Mouse (Mus musculus) urinary bladder, postnatal 14 days (tissue): ENCODE data around the gene Ecel1.

ENCODE experiments used
- DNase-seq: peaks from one replicate; pipeline ENCODE4 v3.0.0; 2021; ENCODE audit warnings: low spot score

Ecel1 gene

DNA sequence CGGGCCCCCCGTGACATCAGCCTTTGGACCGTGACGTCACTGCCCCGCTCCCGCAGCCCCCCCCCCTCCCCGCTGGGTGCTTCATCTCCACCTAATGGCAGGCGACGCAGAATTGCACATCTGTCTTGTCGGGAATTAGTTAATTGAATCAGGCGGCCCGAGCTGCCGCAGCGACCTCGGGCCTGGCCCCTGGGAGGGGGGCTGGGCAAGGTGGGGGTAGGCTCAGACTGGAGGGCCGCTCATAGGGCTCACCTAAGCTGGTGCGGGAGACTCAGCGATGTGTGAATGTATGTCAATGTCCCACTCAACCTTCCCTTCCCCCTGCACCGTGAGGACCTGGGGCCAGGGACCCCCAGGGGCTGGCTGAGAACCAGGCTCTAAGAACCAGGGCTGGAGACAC is 14.1 kb upstream of the Ecel1 start:
- DNase-seq: no peak

DNA sequence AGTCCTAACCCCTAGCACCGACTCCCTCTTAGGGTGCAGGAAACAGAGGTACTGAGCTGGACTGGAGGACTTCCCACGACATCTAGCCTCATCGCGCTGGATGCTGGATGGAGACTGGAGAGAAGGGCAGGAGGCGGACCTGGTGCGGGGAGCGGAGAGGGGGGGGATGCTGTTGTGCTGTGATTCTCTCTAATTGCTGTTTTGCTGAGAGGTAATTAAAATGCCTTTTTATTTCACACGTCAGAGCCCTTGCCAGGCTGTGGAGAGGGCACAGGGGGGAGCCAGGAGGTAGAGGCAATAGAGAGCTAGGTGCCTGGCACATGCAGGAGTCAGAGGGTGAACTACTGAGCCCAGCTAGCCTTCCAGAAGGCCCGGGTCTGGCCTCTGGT is 8.5 kb upstream of the Ecel1 start:
- DNase-seq: no peak

DNA sequence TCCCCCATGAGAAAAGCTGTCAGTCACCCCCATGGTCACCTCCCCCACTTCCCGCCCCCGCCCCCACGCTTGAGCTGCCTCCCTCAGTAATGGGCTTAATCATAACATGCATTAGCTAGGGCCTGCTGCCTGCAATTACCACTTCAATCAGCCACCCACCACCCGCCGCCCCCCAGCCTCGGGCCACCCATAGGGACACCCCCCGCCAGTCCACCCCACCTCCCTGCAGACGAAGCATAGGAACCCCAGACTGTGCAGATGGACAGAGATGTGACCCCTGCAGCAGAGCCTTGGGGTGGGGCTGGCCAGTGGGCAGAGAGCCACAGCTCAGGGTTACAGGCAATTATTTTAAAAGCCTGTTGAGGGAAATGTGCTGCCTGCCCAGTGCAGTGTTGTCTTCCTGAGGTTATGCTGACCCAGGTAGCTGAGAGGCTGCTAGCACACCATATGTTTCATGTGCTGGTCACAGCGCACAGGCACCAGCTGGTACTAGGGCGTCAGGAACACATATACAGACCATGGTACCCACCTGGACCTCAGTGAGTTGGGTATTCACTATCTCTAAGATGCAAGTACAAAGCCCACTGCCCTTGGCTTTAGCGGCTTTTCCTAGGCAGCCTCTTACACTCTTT is 8.0 kb upstream of the Ecel1 start:
- no peak for DNase-seq

DNA sequence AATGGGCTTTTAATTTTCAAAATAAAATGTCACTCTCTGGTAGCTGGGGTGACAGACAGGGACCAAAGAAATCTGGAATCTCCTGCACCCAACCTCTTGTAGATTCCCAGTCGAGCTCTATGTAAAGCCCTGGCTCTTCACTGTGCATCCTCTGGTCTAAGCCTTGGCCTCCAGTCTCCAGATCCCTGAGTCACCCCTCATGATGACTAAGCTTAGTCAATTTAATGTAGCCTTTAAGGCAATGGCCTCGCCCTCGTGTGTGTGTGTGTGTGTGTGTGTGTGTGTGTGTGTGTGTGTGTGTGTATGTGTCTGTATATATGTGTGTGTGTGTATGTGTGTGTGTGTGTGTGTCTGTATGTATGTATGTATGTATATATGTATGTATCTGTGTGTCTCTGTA is 3.1 kb upstream of the Ecel1 start:
- DNase-seq: no peak

DNA sequence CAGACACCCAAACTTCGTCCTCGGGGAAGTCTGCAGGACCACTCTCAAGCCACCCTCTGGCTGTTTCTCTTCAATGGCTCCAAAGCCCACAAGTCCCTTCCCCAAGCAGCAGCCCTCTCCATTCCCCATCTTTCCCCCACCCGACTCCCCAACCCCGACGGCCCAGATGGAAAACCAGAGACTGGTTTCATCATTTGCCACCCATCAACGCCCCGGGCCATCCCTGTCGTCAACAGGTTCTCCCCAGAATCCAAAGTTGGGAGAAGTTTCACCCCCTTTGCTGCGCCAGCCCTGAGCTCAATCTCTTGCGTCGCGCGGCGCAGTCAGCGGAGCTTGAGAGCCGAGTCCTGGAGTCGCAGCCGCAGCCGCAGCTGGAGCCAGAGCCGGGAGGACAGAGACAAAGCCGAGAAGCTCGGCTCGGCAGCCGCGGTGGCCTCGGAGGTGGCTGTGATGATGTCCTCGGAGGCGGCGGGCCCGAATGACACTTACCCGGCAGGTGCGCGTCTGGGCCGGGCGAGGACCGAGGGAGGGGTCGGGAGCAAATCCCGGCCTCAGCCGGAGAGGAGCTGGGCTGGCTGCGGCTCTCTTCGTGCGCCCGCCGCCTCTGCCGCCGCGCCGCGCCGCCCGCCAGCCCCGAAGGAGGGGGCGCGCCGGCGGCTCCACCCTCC is 656 bp downstream of the Ecel1 start:
- DNase-seq: no peak

DNA sequence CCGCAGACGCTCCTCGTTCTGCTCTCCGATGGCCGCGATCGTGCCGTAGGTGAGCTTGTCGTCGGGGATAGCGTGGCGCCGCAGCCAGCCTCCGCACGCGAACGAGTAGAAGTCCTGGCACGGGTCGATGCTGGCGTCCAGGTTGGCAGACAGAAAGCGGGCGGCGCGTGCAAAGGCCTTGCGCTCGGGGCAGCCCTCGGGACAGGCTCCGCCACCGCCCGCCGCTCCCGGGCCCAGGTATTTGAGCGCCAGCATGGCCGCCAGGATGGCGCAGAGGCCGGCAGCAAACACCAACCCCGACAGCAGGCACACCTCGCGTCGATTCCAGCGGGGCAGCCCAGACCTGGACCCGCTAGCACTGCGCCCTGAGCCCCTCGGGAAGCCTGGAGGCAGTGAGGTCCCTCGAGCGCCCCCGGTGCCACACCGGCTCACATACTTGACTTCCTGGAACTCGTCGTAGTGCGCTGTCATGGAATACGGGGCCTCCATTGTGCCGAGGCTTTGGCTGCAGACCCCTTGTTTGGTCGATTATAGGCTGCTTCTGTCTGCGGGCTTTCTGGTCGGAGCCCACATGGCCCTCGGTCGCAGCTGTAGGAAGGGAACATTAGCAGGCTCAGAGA is 1.7 kb downstream of the Ecel1 start:
- no peak for DNase-seq

DNA sequence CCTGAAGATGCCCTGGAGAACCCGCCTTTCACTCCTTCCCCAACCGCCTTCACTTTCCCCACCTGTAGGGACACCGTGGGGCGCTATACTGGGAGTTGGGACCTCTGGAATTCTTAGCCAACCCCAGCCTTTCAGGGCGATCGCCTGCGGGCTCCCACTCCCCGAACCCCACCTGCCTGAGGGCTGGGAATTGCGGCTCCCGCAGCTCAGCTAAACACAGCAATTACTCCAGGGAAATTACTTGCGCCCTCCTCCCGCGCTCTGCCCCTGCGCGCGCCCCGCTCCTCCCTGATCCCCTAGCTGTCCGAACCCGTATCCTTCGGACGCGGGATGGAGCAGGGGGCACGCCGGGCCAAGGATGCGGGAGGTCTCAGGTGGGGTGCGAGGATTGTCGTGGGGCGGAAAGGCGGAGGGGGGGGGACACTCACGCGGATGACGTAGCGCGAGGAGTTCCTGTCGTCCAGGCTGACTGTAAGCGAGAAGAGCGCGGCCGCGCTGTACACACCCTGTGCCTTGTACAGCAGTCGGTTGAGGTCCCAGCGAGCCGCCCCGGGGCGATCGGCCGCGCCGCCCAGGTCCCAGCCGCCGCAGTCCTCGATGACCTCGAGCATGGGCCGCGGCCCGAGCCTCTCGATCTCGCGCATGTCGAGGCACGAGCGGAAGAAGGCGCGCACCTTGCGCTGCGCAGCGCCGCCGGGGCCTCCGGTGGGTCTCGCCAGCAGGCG is 2.4 kb downstream of the Ecel1 start:
- DNase-seq: no peak

DNA sequence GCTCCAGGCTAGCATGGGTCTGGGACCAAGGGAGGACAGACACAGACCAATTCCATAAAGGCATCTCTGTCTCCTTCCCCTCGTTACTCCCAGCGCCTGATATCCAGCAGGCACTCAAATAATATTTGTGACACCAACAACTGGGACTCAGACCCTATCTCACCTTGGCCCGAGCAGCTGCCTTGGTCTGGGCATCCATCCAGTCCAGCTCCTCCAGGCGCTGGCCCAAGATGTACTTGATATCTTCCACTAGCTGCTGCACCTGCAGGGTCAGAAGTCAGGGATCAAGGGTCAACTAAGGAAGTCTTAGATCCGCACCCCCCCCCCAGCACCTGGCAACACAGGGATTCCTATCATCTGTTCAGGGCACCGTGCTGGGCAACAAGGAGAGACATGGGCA is 5.0 kb downstream of the Ecel1 start:
- no peak for DNase-seq

DNA sequence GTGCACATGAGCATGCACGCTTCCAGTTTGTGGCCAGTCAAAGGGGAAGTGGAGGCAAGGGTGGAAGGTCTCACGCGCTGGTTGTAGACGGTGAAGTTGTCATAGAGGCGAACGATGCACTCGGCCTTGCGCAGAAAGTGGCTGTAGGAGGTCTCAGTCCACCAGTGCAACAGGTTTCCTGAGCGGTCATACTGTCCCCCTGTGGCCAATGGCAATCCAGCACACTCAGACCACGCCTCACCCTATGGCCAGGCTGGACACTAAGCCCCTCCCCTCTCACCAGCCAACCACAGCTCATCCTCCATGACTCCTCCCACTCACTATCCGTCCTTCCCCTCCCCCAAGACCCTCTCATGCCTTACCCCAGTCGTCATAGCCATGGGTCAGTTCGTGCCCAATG is 6.9 kb downstream of the Ecel1 start:
- DNase-seq: no peak

DNA sequence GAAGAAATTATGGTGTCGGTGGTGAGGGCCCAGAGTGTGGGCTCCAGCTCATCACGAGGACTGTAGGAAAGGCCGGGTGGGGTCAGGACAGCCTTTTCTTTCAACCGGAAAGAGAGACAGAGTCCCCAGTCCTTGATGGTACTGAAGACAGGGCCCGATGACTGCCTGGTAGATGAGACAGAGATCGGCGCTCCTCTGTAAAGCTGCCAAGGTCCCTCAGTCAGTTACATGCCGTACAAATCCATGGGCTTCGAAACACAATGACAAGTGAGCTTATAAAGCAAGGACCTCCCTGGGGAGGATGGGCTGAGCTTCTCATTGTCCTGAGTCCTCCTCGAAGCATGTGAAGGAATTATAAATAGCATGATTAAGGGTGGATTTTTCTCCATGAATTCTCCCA is 13.2 kb downstream of the Ecel1 start:
- DNase-seq: no peak

DNA sequence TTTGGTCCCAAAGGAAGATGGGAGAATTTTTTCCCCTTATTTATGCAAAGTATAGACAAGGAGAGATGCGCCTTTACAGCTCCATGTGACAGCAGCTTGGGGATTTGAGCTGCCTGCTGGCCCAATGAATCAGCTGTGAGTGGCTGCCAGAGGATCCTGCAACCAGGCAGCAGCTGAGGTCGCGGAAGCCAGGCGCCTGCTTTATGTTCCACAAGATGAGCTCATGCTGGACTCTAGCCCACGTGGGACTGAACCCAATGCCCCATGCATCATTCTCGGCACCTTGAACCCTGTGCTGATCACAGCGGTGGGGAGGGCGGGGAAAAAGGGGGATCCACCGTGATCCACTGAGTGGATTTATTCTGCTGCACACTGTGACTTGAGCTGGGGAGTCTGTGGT is 13.9 kb downstream of the Ecel1 start:
- DNase-seq: peak; percentile 26

DNA sequence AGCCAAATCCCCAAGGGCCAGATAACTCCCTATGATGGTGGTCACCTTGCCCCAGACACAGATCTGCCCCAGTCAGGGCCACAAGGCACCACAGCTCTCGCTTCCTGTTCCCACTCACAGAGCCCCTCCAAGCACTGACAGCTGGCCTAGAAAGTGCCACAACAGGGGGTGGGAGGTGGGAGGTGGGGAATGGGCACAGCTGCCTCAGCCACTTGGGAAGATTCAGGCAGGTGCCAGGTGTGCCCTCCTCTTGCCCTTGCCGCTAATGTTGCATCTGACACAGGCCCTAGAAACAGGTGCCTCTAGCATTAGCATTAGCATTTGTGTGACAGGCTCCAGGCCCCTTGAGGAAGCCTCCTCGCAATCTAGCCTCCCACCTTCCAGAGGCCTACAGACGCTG is 14.8 kb downstream of the Ecel1 start:
- no peak for DNase-seq

DNA sequence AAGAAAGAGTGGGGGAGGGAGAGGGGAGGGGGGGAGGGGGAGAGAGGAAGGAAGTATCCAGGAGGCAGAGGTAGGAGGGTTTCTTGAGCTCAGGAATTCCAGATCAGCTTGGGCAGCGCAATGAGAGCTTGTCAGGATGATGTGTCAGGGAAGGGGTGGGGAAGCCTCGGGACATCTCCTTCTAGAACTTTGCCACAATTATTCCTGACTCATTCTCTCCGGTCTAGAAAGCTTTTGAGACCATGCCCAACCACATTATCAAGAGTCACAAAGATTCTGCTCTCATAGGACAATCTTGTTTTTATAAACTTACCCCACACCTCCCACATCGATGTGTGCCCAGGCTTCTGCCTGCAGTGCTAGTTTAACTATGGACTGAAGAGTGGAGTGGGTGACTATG is 24.5 kb downstream of the Ecel1 start:
- no peak for DNase-seq

DNA sequence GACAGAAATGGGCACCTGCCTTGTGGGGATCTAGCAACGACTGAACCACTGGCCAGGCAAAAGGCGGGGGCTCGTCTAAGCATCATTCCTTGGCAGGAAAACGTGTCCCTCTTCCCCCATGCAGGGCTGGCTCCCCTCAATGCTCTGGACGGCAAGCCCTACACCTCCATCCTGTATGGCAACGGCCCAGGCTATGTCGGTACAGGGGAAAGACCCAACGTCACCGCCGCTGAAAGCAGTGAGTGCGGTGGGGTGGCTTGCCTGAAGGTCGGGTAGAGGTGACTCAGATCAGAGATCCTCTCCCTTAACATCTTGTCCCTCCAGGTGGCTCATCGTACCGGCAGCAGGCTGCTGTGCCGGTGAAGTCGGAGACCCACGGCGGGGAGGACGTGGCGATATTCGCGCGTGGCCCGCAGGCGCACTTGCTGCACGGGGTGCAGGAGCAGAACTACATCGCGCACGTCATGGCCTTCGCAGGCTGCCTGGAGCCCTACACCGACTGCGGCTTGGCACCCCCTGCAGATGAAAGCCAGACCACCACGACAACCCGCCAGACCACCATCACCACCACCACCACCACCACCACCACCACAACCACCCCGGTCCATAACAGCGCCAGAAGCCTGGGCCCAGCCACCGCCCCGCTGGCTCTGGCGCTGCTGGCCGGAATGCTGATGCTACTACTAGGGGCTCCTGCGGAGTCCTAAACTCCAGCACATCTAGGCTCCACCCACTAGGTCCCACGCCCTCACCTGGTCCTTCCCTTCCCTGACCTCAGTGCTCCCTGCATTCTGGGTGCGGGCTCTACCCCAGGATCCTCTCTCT is 28.9 kb downstream of the Ecel1 start:
- no peak for DNase-seq

DNA sequence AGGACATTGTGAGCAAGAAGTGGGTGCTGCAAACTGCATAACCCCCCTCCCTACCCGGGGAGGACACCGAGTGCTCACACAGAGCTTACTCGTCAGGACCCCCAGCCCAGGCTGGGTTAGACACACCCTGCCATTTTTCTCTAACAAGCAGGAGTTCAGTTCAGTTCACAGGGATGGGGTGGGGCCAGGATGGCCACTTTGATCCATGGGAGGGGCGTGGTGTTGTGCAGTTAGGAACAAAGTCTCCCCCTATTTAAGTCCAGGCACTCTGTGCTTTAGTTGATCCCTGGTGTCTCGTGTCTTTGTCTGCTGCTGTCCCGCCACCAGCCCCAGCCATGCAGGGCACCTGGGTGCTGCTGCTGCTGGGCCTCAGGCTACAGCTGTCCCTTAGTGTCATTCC is 31.6 kb downstream of the Ecel1 start, which contains the start of gene Akp3:
Akp3 (plus strand) TSS at position 301 of the 400 bp plus-strand sequence.
- no peak for DNase-seq

DNA sequence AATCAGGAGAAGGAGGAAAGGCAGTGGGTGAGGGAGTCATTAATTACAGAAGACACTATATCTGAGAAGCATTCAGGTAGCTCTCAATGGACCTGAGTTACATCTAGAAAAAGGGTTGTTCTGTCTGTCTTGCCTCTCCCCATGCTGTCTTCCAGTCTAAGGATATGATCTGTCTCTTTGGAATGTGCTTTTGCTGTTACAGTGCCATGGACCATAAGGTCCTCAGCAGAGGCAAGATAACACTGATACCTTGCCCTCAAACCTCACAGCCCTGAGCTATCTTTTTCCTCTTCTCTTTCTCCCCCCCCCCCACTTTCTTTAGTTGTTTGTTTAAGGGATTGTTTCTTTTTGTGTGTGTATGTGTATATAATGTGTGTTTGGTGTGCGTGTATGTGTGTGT is 41.5 kb downstream of the Ecel1 start:
- DNase-seq: no peak

DNA sequence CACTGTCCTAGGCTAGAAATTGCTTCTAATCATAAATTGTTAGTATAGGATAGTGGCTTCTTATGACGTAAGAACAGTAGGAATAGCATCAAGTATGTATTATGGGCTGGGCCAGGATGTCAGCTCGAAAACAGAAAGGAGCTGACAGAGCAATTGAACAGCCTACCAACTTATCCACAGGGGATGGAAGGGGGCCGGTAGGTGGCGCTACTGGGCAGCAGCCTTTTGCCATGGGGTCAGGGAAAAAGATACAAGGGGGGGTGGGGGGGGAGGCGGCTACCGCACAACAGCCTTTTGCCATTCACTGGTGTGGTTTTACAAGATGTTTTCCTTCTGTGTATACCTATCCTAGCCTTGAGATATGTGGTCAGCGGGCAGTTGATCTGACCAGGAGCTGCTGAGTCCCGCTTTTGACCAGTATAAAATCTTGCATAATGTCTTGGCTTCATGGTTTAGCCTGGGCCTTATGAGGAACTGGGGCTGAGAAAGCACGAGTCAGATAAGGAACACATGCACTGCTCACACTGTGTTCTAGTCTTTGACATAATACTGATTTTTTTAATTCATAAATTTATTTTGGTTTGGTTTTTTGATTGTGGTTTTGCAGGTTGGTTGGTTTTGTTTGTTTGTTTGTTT is 44.5 kb downstream of the Ecel1 start:
- DNase-seq: peak; percentile 13

DNA sequence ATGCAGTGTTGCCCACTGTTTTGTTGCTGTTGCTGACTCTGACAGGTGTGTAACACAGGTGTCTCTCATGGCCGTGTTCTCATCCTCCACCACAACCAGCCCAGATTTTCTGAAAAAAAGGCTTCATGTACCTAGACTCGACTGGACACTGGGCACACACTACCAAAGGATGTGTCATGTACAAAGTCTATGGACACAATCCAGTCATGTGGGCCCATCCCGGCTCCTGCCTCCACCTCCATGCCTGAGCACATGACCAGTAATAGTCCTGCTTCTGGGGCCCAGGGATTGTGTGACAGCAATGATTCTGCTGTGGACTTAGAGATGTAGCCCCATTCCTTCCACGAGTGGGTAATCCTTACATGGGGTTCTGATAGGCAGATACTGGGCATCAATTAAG is 47.8 kb downstream of the Ecel1 start:
- DNase-seq: no peak

DNA sequence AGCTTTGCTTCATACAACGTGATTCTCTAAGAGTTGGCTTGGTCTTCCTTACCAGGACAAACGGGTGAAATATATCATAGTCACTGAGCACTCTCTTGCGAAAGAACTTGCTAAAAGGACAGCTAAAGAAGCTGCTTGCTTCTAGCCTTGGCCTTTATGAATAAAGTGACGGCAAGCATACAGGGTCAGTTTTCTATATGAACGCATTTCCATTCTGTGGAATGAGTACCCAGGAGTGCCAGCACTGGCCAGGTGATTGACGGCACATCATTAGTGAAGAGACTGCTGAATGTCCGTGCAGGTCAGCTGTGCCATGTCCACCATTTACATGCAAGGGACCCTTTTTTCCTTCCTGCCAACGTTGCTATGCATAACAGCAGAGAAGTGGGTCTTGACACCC is 49.8 kb downstream of the Ecel1 start:
- DNase-seq: no peak

DNA sequence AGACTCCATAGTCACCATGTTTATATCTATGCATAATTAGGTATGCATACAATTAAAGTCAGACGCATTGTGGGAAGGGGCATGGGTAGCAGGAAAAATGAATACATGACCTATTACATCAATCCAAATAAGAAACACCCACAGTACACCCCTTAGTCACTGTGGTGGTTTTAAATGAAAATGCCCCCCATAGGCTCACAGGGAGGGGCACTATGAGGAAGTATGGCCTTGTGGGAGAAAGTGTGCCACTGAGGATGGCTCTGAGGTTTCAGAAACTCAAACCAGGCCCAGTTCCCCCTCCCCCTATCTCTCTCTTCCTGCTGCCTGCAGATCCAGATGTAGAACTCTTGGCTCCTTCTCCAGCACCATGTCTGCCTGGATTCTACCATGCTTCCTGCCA is 52.4 kb downstream of the Ecel1 start:
- DNase-seq: no peak

DNA sequence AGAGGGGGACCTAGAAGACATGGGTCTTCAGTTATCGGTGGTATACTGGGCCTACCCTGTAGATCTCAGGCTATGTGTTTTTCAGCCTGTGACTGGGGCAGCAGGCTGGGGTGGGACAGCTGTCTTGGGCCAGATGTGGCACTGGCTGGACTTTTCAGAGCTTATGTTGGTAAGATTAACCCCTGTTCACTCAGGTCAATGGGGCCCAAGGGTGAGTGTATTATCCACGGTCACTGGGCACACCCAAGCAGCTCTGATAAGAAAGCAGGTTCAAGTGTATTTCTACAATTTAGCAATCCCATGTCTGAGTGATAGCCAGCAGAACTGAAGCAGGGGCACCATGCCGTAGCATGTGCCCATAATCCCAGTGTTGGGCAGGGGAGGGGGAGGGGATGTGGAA is 54.2 kb downstream of the Ecel1 start:
- no peak for DNase-seq

DNA sequence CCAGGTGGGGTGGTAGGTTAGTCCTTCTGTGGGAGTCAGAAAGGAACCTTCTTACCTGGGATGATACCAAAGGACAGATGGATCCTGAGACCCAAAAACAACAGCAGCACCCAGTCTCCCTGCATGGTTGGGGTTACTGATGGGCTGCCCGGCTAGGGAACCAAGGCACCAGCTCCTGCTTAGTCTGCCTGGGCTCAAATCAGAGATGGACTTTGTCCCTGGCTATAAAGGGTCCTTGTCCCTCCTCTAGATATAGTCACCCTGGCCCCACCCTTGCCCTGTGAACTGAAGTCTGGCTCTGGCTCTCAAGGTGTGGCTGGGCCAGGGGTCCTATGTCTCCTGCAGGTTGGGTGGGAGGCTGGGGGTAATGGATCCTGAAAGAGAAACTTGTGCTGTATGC is 54.9 kb downstream of the Ecel1 start, which contains the start of gene Alpi:
Alpi (minus strand) TSS at position 196 of the 400 bp plus-strand sequence.
- DNase-seq: no peak
